Mouse (Mus musculus) left cerebral cortex, adult 11 months (tissue): Measurements from ENCODE around the gene Asb1.

ENCODE experiments used
- DNase-seq: peaks from one replicate; pipeline ENCODE4 v3.0.0; 2022; ENCODE audit warnings: low spot score

Asb1 gene

GRCm38 (mm10) chr1:91607141-91607540 is 66.8 kb downstream of the Asb1 start:
- DNase-seq: no peak
